Mouse (Mus musculus) hindbrain, embryonic 11.5 days (tissue): ENCODE measurements around the gene Olfr862. TPM values are rescaled to one million over a fixed set of nuclear protein-coding genes. Genes with fewer than 3 reads are reported as not detected.

ENCODE experiments used
- ATAC-seq: fragments of 200-750 bp; cut with Nextera tagmentation; 2 replicates; pipeline ENCODE4 v1.8.0; 2017; ENCODE audit warnings: mild to moderate bottlenecking, moderate TSS enrichment, moderate library complexity; ENCODE audit not compliant: low FRiP score
- DNase-seq: peaks from one replicate; pipeline ENCODE4 v3.0.0-alpha.2; 2015; ENCODE audit warnings: low spot score
- H3K27ac ChIP-seq: fragments of 300-500 bp; sonication (generic); 2 replicates; pipeline ENCODE4 v1.5.1; 2014; ENCODE audit warnings: mild to moderate bottlenecking, low read depth, low read length
- H3K27me3 ChIP-seq: fragments of 300-500 bp; sonication (generic); 2 replicates; pipeline ENCODE4 v1.6.1; 2014; ENCODE audit warnings: mild to moderate bottlenecking, low read length, moderate library complexity, mixed read lengths; ENCODE audit not compliant: control insufficient read depth, insufficient read depth
- H3K36me3 ChIP-seq: fragments of 300-500 bp; sonication (generic); 2 replicates; pipeline ENCODE4 v1.6.1; 2014; ENCODE audit warnings: mild to moderate bottlenecking, low read length, moderate library complexity, mixed read lengths; ENCODE audit not compliant: control insufficient read depth, insufficient read depth
- H3K4me1 ChIP-seq: fragments of 300-500 bp; sonication (generic); replicated peaks from 2 replicates; pipeline ENCODE4 v1.6.1; 2014; ENCODE audit warnings: low read length, mixed read lengths; ENCODE audit not compliant: control insufficient read depth, insufficient read depth
- H3K4me2 ChIP-seq: fragments of 300-500 bp; sonication (generic); replicated peaks from 2 replicates; pipeline ENCODE4 v1.6.1; 2014; ENCODE audit warnings: mild to moderate bottlenecking, low read depth, low read length
- H3K4me3 ChIP-seq: fragments of 300-500 bp; sonication (generic); 2 replicates; pipeline ENCODE4 v1.5.1; 2014; ENCODE audit warnings: low read depth, low read length
- H3K9ac ChIP-seq: fragments of 300-500 bp; sonication (generic); 2 replicates; pipeline ENCODE4 v1.6.1; 2014; ENCODE audit warnings: low read depth, low read length
- H3K9me3 ChIP-seq: fragments of 300-500 bp; sonication (generic); 2 replicates; pipeline ENCODE4 v1.6.1; 2016; ENCODE audit warnings: low read length; ENCODE audit not compliant: control insufficient read depth
- WGBS: fragments of 180-500 bp; shearing (Covaris S2); extraction: QIAGEN DNeasy Blood & Tissue Kit; methylation state at CpG from one replicate; pipeline ENCODE4 v1.1.7; 2014; 5-methylcytosine and 5-hydroxymethylcytosine counted together
- polyA plus RNA-seq: library from polyadenylated mRNA; unstranded; fragments of >200 nt; fragmentation: Nextera tagmentation; extraction: Ambion mirVana; gene quantifications from 2 replicates; pipeline ENCODE4 v1.2.1, GENCODE M21; 2014

The Olfr862 gene
- polyA plus RNA-seq: not detected in 2 replicates

DNA sequence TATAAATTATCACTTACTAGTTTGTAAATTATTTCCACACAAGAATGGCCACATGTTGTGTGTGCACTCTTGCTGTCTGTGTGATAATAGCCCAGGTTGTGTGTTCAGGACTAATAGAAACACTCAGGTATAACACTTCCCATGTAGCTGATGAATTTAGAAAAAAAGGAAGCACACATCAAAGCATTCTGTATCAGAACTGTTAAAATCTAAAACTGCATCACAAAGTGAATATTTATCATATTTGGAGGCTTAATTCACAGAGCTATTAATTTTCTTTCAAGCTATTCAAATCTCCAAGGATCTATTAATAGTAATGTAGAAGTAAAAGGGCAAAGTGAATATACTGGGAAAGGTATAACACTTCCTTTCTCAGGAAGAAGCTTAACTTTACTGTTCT is at the start of gene Olfr862:
Olfr862 (minus strand) TSS at position 101 of the 400 bp plus-strand sequence.
- H3K9me3 ChIP-seq: peaks cover 2% of the 10 kb centered on the region; the same call in 1 of the 2 replicates
- no peak for ATAC-seq
- H3K4me1 ChIP-seq: no peaks in the 10 kb centered on the region
- no peaks in the 10 kb centered on the region for H3K27me3 ChIP-seq
- no peak within 1 kb of the TSS for H3K27ac ChIP-seq
- no peak for DNase-seq
- no peak within 1 kb of the TSS for H3K4me3 ChIP-seq
- H3K9ac ChIP-seq: no peak within 1 kb of the TSS
- H3K4me2 ChIP-seq: no peak within 1 kb of the TSS
- H3K36me3 ChIP-seq: no peaks in the 10 kb centered on the region

DNA sequence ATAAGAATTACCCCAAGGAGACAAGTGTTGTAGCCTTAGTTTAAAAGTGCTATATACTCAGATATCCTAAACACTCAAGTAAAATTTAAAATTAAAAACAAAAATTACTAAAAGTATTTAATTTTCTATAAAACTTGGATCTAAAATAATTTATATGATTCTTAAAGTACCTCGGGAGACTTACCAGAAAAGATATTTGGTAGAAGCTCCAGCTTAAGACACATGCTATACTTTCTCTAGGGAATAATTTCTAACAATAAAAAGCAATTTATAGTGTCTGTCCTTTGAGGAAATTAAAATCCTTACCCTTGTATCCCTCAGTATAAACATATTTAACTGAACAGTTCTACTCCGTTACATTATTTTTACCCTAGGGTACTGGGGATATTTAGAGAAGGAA is 28.8 kb upstream of the Olfr862 start, which contains the start of gene Olfr77:
Olfr77 (plus strand) TSS at position 301 of the 400 bp plus-strand sequence.
- Histone ChIP-seq H3K4me2 (no peak within 1 kb of the TSS), H3K4me1 (no peaks in the 10 kb centered on the region), H3K9ac (no peak within 1 kb of the TSS), H3K36me3 (no peaks in the 10 kb centered on the region), H3K4me3 (no peak within 1 kb of the TSS), H3K27ac (no peak within 1 kb of the TSS), H3K9me3 (0 out of 2 replicates have a peak, but pooled peaks cover 2% of the 10 kb centered on the region), H3K27me3 (no peaks in the 10 kb centered on the region)
- ATAC-seq (no peak), DNase-seq (no peak)
- 88% methylated on average over 2 of the region's 2 CpGs for WGBS

DNA sequence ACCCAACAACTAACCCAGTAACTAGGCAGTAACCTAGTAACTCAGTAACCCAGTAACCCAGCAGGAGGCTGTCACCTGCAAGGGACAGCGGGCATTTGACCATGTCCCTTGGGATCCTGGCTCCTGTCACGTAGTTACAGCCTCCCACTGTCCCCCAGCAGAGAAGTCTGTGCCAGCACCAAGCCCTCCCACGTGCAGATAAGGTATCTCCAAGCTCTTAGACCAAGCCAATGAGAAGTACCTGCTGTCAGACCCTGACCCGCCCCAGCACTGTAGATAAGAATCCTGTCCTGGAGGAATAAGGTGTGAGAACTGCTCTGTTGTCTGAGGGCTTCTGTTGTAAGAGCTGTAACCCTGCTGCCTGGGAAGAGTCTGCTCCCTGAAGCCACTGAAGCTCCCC is 23.4 kb upstream of the Olfr862 start:
- DNase-seq: no peak

DNA sequence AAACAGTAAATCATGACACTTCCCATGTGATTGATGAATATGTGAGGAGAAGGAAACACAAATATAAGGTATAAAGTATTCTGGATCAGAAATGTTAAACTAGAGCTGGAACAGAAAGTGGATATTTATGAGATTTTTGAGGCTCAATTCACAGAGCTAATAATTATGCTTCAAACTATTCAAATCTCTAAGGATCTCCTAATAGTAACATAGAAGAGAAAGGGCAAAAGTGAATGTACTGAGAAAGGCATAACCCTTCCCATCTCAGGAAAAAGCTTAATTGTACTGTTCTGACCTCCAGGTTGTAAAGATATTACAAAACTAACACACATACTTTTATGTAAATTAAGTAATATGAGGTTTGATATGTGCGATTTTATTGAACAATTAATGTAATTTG is 38.2 kb downstream of the Olfr862 start, which contains the start of gene Olfr860:
Olfr860 (minus strand) TSS at position 101 of the 400 bp plus-strand sequence.
- H3K27ac ChIP-seq: no peak within 1 kb of the TSS
- ATAC-seq (no peak), DNase-seq (no peak)
- H3K36me3 ChIP-seq: no peaks in the 10 kb centered on the region
- no peaks in the 10 kb centered on the region for H3K9me3 ChIP-seq
- H3K27me3 ChIP-seq: no peaks in the 10 kb centered on the region
- 89% methylated on average over 1 of the region's 1 CpGs for WGBS
- H3K4me1 ChIP-seq: no peaks in the 10 kb centered on the region
- no peak within 1 kb of the TSS for H3K9ac ChIP-seq
- no peak within 1 kb of the TSS for H3K4me2 ChIP-seq
- no peak within 1 kb of the TSS for H3K4me3 ChIP-seq

More for the DNA sequence above, 23.4 kb upstream of the Olfr862 start:
- Histone ChIP-seq H3K9me3 (0 out of 2 replicates have a peak, but pooled peaks cover 2% of the 10 kb centered on the region), H3K27ac (no peak overlapping the region), H3K9ac (no peak overlapping the region), H3K4me3 (no peak overlapping the region), H3K27me3 (no peaks in the 10 kb centered on the region), H3K4me2 (no peak overlapping the region), H3K36me3 (no peaks in the 10 kb centered on the region), H3K4me1 (no peaks in the 10 kb centered on the region)
- no peak for ATAC-seq
- 56% methylated on average over 4 of the region's 4 CpGs for WGBS

Other genes starting within 250 kb of the Olfr862 start
- gene Olfr857, start 178.6 kb downstream of the Olfr862 start, polyA plus RNA-seq: not detected in 2 replicates
- not detected in 2 replicates for gene Olfr58, start 107.7 kb downstream of the Olfr862 start, polyA plus RNA-seq
- not detected in 2 replicates for gene Olfr859, start 83.1 kb downstream of the Olfr862 start, polyA plus RNA-seq
- gene Olfr860, start 38.3 kb downstream of the Olfr862 start, polyA plus RNA-seq: not detected in 2 replicates
- 0.22 TPM in 2 replicates for gene Olfr77, start 28.9 kb upstream of the Olfr862 start, polyA plus RNA-seq
- not detected in 2 replicates for gene Olfr866, start 140.0 kb upstream of the Olfr862 start, polyA plus RNA-seq
- not detected in 2 replicates for gene Olfr867, start 169.6 kb upstream of the Olfr862 start, polyA plus RNA-seq
- gene Olfr868, start 210.6 kb upstream of the Olfr862 start, polyA plus RNA-seq: not detected in 2 replicates
- not detected in 2 replicates for gene Olfr869, start 241.0 kb upstream of the Olfr862 start, polyA plus RNA-seq